Mouse (Mus musculus): ENCODE results near the gene Rab1a. TPM values are rescaled to one million over a fixed set of nuclear protein-coding genes. Genes with fewer than 3 reads are reported as not detected.
A peak's percentile ranks its signal among the peaks of the same experiment; 100 is the strongest.

The Rab1a gene
- polyA plus RNA-seq, 1 experiment = 96.8 TPM

- Histone ChIP-seq H3ac (ENCODE audit: control insufficient read depth, insufficient read length, low read depth) (no peak overlapping the region), H3K4me3 (ENCODE audit: insufficient read depth, poor library complexity, severe bottlenecking) (no peak overlapping the region), H3K36me3 (ENCODE audit: control insufficient read depth, insufficient read depth) (peaks cover 80% of the 10 kb centered on the region), H3K79me2 (ENCODE audit: control insufficient read depth, insufficient read depth) (peaks cover 40% of the 10 kb centered on the region), H3K79me3 (ENCODE audit: low read depth) (peaks cover 20% of the 10 kb centered on the region), H3K27me3 (ENCODE audit: control insufficient read depth, insufficient read depth, insufficient read length) (no peaks in the 10 kb centered on the region)
- no peak for TF ChIP-seq CTCF (IDR thresholded peaks at IDR 0.05; ENCODE audit: control insufficient read depth, insufficient read depth, insufficient read length)
- TF ChIP-seq USF1 (IDR thresholded peaks at IDR 0.05; ENCODE audit: low read depth) = no peak
- no peak for TF ChIP-seq CEBPB (IDR thresholded peaks at IDR 0.05; ENCODE audit: low read depth)
- no peak for TF ChIP-seq MAX (IDR thresholded peaks at IDR 0.05)
- TF ChIP-seq MYOG (IDR thresholded peaks at IDR 0.05; ENCODE audit: control insufficient read depth, extremely low read depth, insufficient read length) = no peak
- no peak for TF ChIP-seq FOSL1 (IDR thresholded peaks at IDR 0.05; ENCODE audit: insufficient read depth, low read length, poor library complexity, severe bottlenecking)
- no peak for TF ChIP-seq MYOD1 (IDR thresholded peaks at IDR 0.05; ENCODE audit: control insufficient read depth, insufficient read length, low read depth)
These were observed 39.1 kb downstream of the Rab1a start for GRCm38 (mm10) chr11:20240331-20240730.

DNA sequence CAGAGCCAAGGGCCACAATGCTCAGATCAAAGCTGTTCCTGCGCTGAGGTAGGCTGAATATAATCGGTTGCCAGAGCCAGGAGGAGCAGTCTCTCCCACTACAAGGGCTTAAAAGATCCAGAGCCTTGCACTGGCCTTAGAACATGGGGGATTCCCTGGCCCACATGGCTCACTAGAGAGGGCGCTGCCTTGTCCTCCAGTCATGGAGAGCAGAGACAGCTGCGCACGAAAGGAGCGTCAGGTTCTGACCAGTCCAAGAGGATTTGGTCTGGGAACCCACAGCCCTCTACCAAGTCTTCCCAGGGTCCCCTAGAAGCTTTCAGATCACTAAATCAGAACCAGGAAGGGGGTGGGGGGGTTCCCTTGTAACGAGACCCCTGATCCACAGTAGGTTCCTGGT lies 40.1 kb downstream of the Rab1a start:
- Histone ChIP-seq H3K27me3 (ENCODE audit: control insufficient read depth, insufficient read depth, insufficient read length) (no peaks in the 10 kb centered on the region), H3K79me2 (ENCODE audit: control insufficient read depth, insufficient read depth) (peaks cover 49% of the 10 kb centered on the region), H3ac (ENCODE audit: control insufficient read depth, insufficient read length, low read depth) (no peak overlapping the region), H3K4me3 (ENCODE audit: insufficient read depth, poor library complexity, severe bottlenecking) (no peak overlapping the region), H3K36me3 (ENCODE audit: control insufficient read depth, insufficient read depth) (peaks cover 70% of the 10 kb centered on the region), H3K79me3 (ENCODE audit: low read depth) (peaks cover 30% of the 10 kb centered on the region)
- TF ChIP-seq MYOG (IDR thresholded peaks at IDR 0.05; ENCODE audit: control insufficient read depth, extremely low read depth, insufficient read length) (no peak), FOSL1 (IDR thresholded peaks at IDR 0.05; ENCODE audit: insufficient read depth, low read length, poor library complexity, severe bottlenecking) (no peak), MYOD1 (IDR thresholded peaks at IDR 0.05; ENCODE audit: control insufficient read depth, insufficient read length, low read depth) (no peak), CTCF (IDR thresholded peaks at IDR 0.05; ENCODE audit: control insufficient read depth, insufficient read depth, insufficient read length) (no peak), USF1 (IDR thresholded peaks at IDR 0.05; ENCODE audit: low read depth) (no peak), MAX (IDR thresholded peaks at IDR 0.05) (no peak), CEBPB (IDR thresholded peaks at IDR 0.05; ENCODE audit: low read depth) (no peak)

GRCm38 (mm10) chr11:20242366-20243056 lies 41.3 kb downstream of the Rab1a start:
- H3K36me3 ChIP-seq (ENCODE audit: control insufficient read depth, insufficient read depth) = peaks cover 63% of the 10 kb centered on the region
- no peak overlapping the region for H3K4me3 ChIP-seq (ENCODE audit: insufficient read depth, poor library complexity, severe bottlenecking)
- no peak overlapping the region for H3ac ChIP-seq (ENCODE audit: control insufficient read depth, insufficient read length, low read depth)
- TF ChIP-seq FOSL1 (IDR thresholded peaks at IDR 0.05; ENCODE audit: insufficient read depth, low read length, poor library complexity, severe bottlenecking) (no peak), MYOD1 (IDR thresholded peaks at IDR 0.05; ENCODE audit: control insufficient read depth, insufficient read length, low read depth) (peak; percentile 20)
- peaks cover 41% of the 10 kb centered on the region for H3K79me3 ChIP-seq (ENCODE audit: low read depth)
- H3K79me2 ChIP-seq (ENCODE audit: control insufficient read depth, insufficient read depth) = peaks cover 61% of the 10 kb centered on the region
- H3K27me3 ChIP-seq (ENCODE audit: control insufficient read depth, insufficient read depth, insufficient read length) = no peaks in the 10 kb centered on the region

DNA sequence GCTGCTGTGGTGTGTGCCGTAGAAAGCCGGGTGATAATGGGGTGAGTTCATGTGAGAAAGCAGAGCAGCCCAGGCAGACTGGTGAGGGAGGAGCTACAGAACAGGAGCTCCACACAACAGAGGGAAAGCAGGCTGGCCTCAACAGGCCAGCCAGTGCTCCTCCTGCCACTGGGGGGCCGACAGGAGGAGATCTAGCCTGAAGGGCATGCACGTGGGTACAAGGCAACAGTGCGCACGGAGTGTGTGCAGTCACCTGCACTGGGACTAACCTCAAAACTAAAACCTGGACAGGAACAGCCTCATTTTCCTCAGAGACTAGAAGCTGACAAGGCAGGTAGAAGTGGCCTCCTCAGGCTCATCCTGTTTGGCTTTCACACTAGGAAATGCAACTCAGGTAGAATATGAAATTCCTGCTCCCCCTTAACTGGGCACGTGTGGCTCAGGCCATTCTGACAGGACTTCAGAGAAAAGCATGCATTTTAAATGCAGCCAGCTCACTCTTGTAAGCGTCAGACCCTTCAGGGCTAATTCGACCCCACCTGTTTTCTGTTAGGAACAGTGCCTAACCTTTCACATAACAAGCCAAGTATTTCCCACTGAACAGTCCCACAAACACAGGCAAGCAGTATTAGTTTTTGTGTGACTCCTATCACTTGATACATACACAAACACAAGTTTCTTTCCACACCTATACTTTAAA lies 42.1 kb downstream of the Rab1a start:
- H3K36me3 ChIP-seq (ENCODE audit: control insufficient read depth, insufficient read depth) = peaks cover 55% of the 10 kb centered on the region
- no peaks in the 10 kb centered on the region for H3K27me3 ChIP-seq (ENCODE audit: control insufficient read depth, insufficient read depth, insufficient read length)
- peaks cover 70% of the 10 kb centered on the region for H3K79me2 ChIP-seq (ENCODE audit: control insufficient read depth, insufficient read depth)
- no peak for TF ChIP-seq CTCF (IDR thresholded peaks at IDR 0.05; ENCODE audit: control insufficient read depth, insufficient read depth, insufficient read length)
- no peak for TF ChIP-seq FOSL1 (IDR thresholded peaks at IDR 0.05; ENCODE audit: insufficient read depth, low read length, poor library complexity, severe bottlenecking)
- no peak for TF ChIP-seq MYOG (IDR thresholded peaks at IDR 0.05; ENCODE audit: control insufficient read depth, extremely low read depth, insufficient read length)
- no peak for TF ChIP-seq MYOD1 (IDR thresholded peaks at IDR 0.05; ENCODE audit: control insufficient read depth, insufficient read length, low read depth)
- TF ChIP-seq CEBPB (IDR thresholded peaks at IDR 0.05; ENCODE audit: low read depth) = no peak
- no peak overlapping the region for H3K4me3 ChIP-seq (ENCODE audit: insufficient read depth, poor library complexity, severe bottlenecking)
- no peak overlapping the region for H3ac ChIP-seq (ENCODE audit: control insufficient read depth, insufficient read length, low read depth)
- peaks cover 42% of the 10 kb centered on the region for H3K79me3 ChIP-seq (ENCODE audit: low read depth)

- no peak for TF ChIP-seq FOSL1 (IDR thresholded peaks at IDR 0.05; ENCODE audit: insufficient read depth, low read length, poor library complexity, severe bottlenecking)
- TF ChIP-seq CTCF (IDR thresholded peaks at IDR 0.05; ENCODE audit: control insufficient read depth, insufficient read depth, insufficient read length) = no peak
- TF ChIP-seq MAX (IDR thresholded peaks at IDR 0.05) = no peak
- no peak for TF ChIP-seq CEBPB (IDR thresholded peaks at IDR 0.05; ENCODE audit: low read depth)
- peaks cover 78% of the 10 kb centered on the region for H3K79me2 ChIP-seq (ENCODE audit: control insufficient read depth, insufficient read depth)
- H3K79me3 ChIP-seq (ENCODE audit: low read depth) = peaks cover 42% of the 10 kb centered on the region
- no peaks in the 10 kb centered on the region for H3K27me3 ChIP-seq (ENCODE audit: control insufficient read depth, insufficient read depth, insufficient read length)
- peaks cover 42% of the 10 kb centered on the region for H3K36me3 ChIP-seq (ENCODE audit: control insufficient read depth, insufficient read depth)
- H3K4me3 ChIP-seq (ENCODE audit: insufficient read depth, poor library complexity, severe bottlenecking) = no peak overlapping the region
- no peak overlapping the region for H3ac ChIP-seq (ENCODE audit: control insufficient read depth, insufficient read length, low read depth)
These were observed 43.4 kb downstream of the Rab1a start for GRCm38 (mm10) chr11:20244336-20245290.
